Mouse (Mus musculus) spleen, adult 2 months (tissue): ENCODE data around the gene 1700015G11Rik. TPM values are rescaled to one million over a fixed set of nuclear protein-coding genes. Genes with fewer than 3 reads are reported as not detected.

ENCODE experiments used
- DNase-seq, 2 experiments: peaks; one replicate each; pipeline versions ENCODE4 v3.0.0 to v3.0.0-alpha.2; 2012 to 2021; ENCODE audit warnings: low spot score in 2 of 2, low read depth in 1 of 2
- H3K27ac ChIP-seq: fragments of 200-500 bp; 2 replicates; pipeline ENCODE4 v1.5.1; 2012; ENCODE audit warnings: low read length, inconsistent platforms; ENCODE audit not compliant: insufficient read depth
- H3K27me3 ChIP-seq: fragments of 200-500 bp; 2 replicates; pipeline ENCODE4 v1.6.1; 2012; ENCODE audit warnings: mild to moderate bottlenecking, moderate library complexity, low read length, inconsistent platforms; ENCODE audit not compliant: control insufficient read depth, insufficient read depth
- H3K36me3 ChIP-seq: fragments of 200-500 bp; 2 replicates; pipeline ENCODE4 v1.6.1; 2012; ENCODE audit warnings: mild to moderate bottlenecking, low read length, inconsistent platforms; ENCODE audit not compliant: control insufficient read depth, insufficient read depth
- H3K4me1 ChIP-seq: fragments of 200-500 bp; 2 replicates; pipeline ENCODE4 v1.6.1; 2011; ENCODE audit warnings: inconsistent platforms; ENCODE audit not compliant: control insufficient read depth, insufficient read depth, insufficient read length
- H3K4me3 ChIP-seq: fragments of 200-500 bp; 2 replicates; pipeline ENCODE4 v1.5.1; 2011; ENCODE audit warnings: mild to moderate bottlenecking, inconsistent platforms; ENCODE audit not compliant: insufficient read depth, insufficient read length; ENCODE audit errors: extremely low read depth
- CTCF ChIP-seq: fragments of 200-500 bp; IDR thresholded peaks from 2 replicates; pipeline ENCODE4 v1.5.1; 2011; ENCODE audit warnings: mild to moderate bottlenecking, inconsistent platforms; ENCODE audit not compliant: insufficient read depth, insufficient read length, insufficient replicate concordance; ENCODE audit errors: extremely low read depth
- POLR2A ChIP-seq: fragments of 200-500 bp; IDR thresholded peaks from 2 replicates; pipeline ENCODE4 v1.6.1; 2011; ENCODE audit warnings: low read depth, low read length, inconsistent platforms
- WGBS: fragments of 180-500 bp; shearing (Covaris S2); methylation state at CpG from one replicate; pipeline ENCODE4 v1.1.7; 2018; 5-methylcytosine and 5-hydroxymethylcytosine counted together
- polyA plus RNA-seq: library from polyadenylated mRNA; depleted of rRNA; stranded (reverse); fragments of >200 nt; gene quantifications from 2 replicates; pipeline ENCODE4 v1.2.3, GENCODE M21; 2012; rRNA removed

The 1700015G11Rik gene
- not detected in 2 replicates for polyA plus RNA-seq

DNA sequence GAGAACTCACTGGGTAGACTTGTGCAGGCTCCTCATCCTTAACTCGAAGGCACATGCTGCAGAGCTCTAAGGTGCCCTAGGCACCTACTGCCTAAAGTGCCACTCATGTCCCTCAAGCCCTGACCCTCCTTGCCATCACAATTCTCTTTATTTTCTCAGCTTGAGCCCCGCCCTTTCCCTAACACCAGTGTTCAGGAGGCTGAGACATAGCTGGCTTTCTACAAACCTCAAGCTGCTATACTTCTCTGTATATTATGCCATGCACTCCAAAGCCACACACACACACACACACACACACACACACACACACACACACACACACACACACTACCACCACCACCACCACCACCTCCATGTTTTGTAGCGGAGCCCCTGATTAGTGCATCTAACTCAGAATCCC is at the start of gene 1700015G11Rik:
1700015G11Rik (minus strand) TSS at position 101 of the 400 bp plus-strand sequence.
- 77% methylated on average over 3 of the region's 3 CpGs for WGBS
- TF ChIP-seq CTCF = no peak
- TF ChIP-seq POLR2A = no peak
- no peak within 1 kb of the TSS for H3K27ac ChIP-seq
- H3K4me3 ChIP-seq = no peak within 1 kb of the TSS
- H3K4me1 ChIP-seq = no peaks in the 10 kb centered on the region
- H3K27me3 ChIP-seq = no peaks in the 10 kb centered on the region
- no peaks in the 10 kb centered on the region for H3K36me3 ChIP-seq
- no peak for DNase-seq

- no peaks in the 10 kb centered on the region for H3K27me3 ChIP-seq
- no peaks in the 10 kb centered on the region for H3K36me3 ChIP-seq
- TF ChIP-seq POLR2A (no peak), CTCF (no peak)
- WGBS = 81% methylated on average over 2 of the region's 2 CpGs
- no peak overlapping the region for H3K4me3 ChIP-seq
- H3K4me1 ChIP-seq = no peaks in the 10 kb centered on the region
- no peak for DNase-seq
- no peak overlapping the region for H3K27ac ChIP-seq
These were observed 41.4 kb upstream of the 1700015G11Rik start for GRCm38 (mm10) chr7:52056954-52057353.

DNA sequence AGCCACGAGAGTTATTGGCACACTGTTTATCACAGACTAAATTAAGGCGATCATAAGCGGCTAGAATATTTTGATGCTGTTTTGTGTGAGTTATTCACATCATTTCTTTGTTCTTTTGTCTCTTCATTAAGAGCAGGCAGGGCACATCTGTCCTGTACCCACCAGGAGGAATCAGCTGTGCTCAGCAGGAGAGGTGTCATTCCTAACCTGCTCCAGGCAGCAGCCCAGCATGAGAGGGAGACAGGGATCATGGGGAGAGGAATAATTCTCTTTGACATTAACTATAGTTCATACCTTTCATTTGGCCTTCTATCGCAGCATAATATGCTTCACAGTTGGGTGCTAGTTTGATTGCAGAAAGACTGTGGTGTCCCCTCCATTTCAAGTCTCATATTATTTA is 40.7 kb upstream of the 1700015G11Rik start:
- DNase-seq = no peak
- no peak overlapping the region for H3K27ac ChIP-seq
- H3K36me3 ChIP-seq = no peaks in the 10 kb centered on the region
- no peak for TF ChIP-seq CTCF
- TF ChIP-seq POLR2A = no peak
- no peaks in the 10 kb centered on the region for H3K4me1 ChIP-seq
- H3K4me3 ChIP-seq = no peak overlapping the region
- 67% methylated on average over 4 of the region's 4 CpGs for WGBS
- H3K27me3 ChIP-seq = no peaks in the 10 kb centered on the region

DNA sequence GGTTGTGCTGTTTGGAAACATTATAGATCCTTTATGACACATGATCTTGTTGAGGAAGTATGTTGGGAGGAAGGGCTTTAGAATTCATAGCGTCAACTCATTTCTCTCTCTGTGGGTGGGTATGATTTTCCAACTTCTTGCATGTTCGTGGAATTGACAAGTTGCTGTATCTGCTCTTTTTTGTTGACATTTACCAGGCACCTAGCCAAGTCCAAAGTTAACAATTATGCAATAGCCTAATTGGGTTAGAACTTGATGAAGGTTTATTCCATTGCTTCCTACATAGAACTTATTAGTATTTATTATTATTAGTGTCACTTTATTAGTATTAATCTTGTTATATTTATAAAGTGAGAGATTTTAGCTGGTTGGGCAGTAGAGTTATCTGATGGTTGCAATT is 40.3 kb upstream of the 1700015G11Rik start:
- Histone ChIP-seq H3K4me3 (no peak overlapping the region), H3K27me3 (no peaks in the 10 kb centered on the region), H3K27ac (no peak overlapping the region), H3K36me3 (no peaks in the 10 kb centered on the region), H3K4me1 (no peaks in the 10 kb centered on the region)
- no peak for DNase-seq
- TF ChIP-seq POLR2A (no peak), CTCF (no peak)
- WGBS = 78% methylated on average over 2 of the region's 2 CpGs

- no peaks in the 10 kb centered on the region for H3K36me3 ChIP-seq
- DNase-seq = no peak
- no peaks in the 10 kb centered on the region for H3K27me3 ChIP-seq
- WGBS = 51% methylated on average over 8 of the region's 8 CpGs
- TF ChIP-seq POLR2A = no peak
- TF ChIP-seq CTCF = no peak
- no peak overlapping the region for H3K4me3 ChIP-seq
- no peaks in the 10 kb centered on the region for H3K4me1 ChIP-seq
- H3K27ac ChIP-seq = no peak overlapping the region
These were observed 22.4 kb upstream of the 1700015G11Rik start for GRCm38 (mm10) chr7:52037600-52038582.

DNA sequence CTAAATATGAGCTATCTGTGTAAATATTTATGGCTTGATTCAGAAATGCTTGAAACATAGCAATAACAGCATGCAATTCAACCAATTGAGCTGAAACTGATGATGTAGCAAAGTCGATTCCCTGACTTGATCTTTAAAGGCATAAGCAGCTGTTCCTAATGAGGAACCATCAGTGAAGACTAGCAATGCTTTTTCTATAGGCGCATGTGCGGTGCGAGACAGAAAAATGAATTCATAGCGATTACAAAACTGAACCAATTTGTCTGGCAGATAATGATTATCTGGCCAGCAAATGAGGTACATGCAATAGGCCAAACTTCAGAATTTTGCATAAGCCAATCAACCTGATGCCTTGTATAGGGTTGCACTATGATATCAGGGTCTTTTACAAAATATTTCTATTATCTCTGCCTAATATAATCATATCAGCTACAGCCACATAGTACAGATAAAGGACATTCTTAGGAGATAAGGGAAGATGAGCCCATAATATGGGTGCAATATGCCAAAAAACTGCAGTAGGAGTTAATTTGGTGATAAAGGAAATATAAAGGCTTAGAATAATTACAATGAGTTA is 8.6 kb upstream of the 1700015G11Rik start:
- WGBS = 93% methylated on average over 5 of the region's 5 CpGs
- DNase-seq = no peak
- no peak overlapping the region for H3K4me3 ChIP-seq
- no peaks in the 10 kb centered on the region for H3K36me3 ChIP-seq
- no peak overlapping the region for H3K27ac ChIP-seq
- no peaks in the 10 kb centered on the region for H3K27me3 ChIP-seq
- H3K4me1 ChIP-seq = no peaks in the 10 kb centered on the region
- TF ChIP-seq POLR2A (no peak), CTCF (no peak)
